Mouse (Mus musculus) layer of hippocampus, adult 8-10 months (tissue): ENCODE measurements around the gene Tipin. TPM values are rescaled to one million over a fixed set of nuclear protein-coding genes. Genes with fewer than 3 reads are reported as not detected.
"Not testable (repeated sequence)": the region's sequence is repeated elsewhere in the genome, so short reads cannot be mapped to it uniquely, and the experiment has no call there.

Experiments used
- DNase-seq, 2 experiments: peaks; one replicate each; pipeline ENCODE4 v3.0.0; 2022; ENCODE audit warnings: low spot score in 2 of 2
- total RNA-seq, 4 experiments: library from RNA; stranded (reverse); gene quantifications; 2 replicates each; pipeline ENCODE4 v1.2.4; 2022

Gene Tipin
- total RNA-seq, result 10 to 100 TPM; 11.7 to 23.6 (median 17.9) TPM

- peak; percentile 89 to 91 for DNase-seq
These were observed at the start of gene Tipin for GRCm38 (mm10) chr9:64281105-64281780. Gene Tipin, plus strand, starts transcription at chr9:64281581.

GRCm38 (mm10) chr9:64231674-64232073, 49.7 kb upstream of the Tipin start:
- no peak for DNase-seq

GRCm38 (mm10) chr9:64232257-64232957, 49.0 kb upstream of the Tipin start:
- DNase-seq, result no peak

GRCm38 (mm10) chr9:64233656-64234055, 47.7 kb upstream of the Tipin start:
- no peak for DNase-seq

GRCm38 (mm10) chr9:64234768-64235435, 46.5 kb upstream of the Tipin start, which contains the start of gene Uchl4:
Gene Uchl4, plus strand, starts transcription at chr9:64235201.
- no peak for DNase-seq

- no peak for DNase-seq
These were observed 45.3 kb upstream of the Tipin start for GRCm38 (mm10) chr9:64236056-64236455.

- no peak for DNase-seq
These were observed 41.3 kb upstream of the Tipin start for GRCm38 (mm10) chr9:64240116-64240515.

- no peak for DNase-seq
These were observed 40.7 kb upstream of the Tipin start for GRCm38 (mm10) chr9:64240681-64241080.

- no peak for DNase-seq
These were observed 39.0 kb upstream of the Tipin start for GRCm38 (mm10) chr9:64242381-64242831.

- no peak for DNase-seq
These were observed 32.0 kb upstream of the Tipin start for GRCm38 (mm10) chr9:64249371-64249770.

GRCm38 (mm10) chr9:64250111-64250730, 31.2 kb upstream of the Tipin start:
- DNase-seq, result no peak

- DNase-seq, result no peak
These were observed 28.8 kb upstream of the Tipin start for GRCm38 (mm10) chr9:64252591-64253020.

- peak; percentile 99 for DNase-seq
These were observed 28.1 kb upstream of the Tipin start, which contains the start of gene Map2k1 for GRCm38 (mm10) chr9:64253021-64253904. Gene Map2k1, minus strand, starts transcription at chr9:64253631.

- no peak for DNase-seq
These were observed 26.0 kb upstream of the Tipin start for GRCm38 (mm10) chr9:64255422-64255821.

GRCm38 (mm10) chr9:64256204-64256603, 25.2 kb upstream of the Tipin start:
- no peak for DNase-seq

- DNase-seq, result no peak
These were observed 21.5 kb upstream of the Tipin start for GRCm38 (mm10) chr9:64259906-64260305.

- no peak for DNase-seq
These were observed 20.4 kb upstream of the Tipin start for GRCm38 (mm10) chr9:64261023-64261422.

- no peak for DNase-seq
These were observed 16.6 kb upstream of the Tipin start for GRCm38 (mm10) chr9:64264813-64265212.

- DNase-seq, result no peak
These were observed 14.2 kb upstream of the Tipin start for GRCm38 (mm10) chr9:64267231-64267630.

- DNase-seq, result no peak
These were observed 13.2 kb upstream of the Tipin start for GRCm38 (mm10) chr9:64268196-64268595.

- not testable (repeated sequence) for DNase-seq
These were observed 12.5 kb upstream of the Tipin start for GRCm38 (mm10) chr9:64268836-64269235.
